Mouse (Mus musculus) left cerebral cortex, adult 9 months (tissue): Measurements from ENCODE around the gene Slc25a51.
A peak's percentile ranks its signal among the peaks of the same experiment; 100 is the strongest.

Source experiments
- DNase-seq, 2 experiments: peaks; one replicate each; pipeline ENCODE4 v3.0.0; 2022; ENCODE audit warnings: low spot score in 2 of 2

Gene Slc25a51

DNA sequence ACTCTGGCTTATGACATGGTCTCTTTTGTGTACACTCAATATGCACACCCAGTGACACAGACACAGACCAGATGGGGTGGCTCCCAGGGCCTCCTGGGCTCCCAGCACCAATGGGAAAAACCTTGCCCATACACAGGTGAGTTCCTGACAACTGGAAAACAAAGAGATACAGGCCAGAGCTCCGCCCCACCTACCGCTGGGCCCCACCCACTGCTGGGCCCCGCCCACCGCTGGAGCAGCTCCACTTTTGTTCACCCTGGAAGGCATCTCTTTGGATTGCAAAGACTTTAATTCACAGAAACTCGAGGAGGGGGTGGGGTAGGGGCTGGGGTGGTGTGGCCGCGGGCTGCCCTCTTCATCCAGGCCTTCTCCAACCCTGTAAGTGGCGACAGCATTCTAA lies 14.8 kb upstream of the Slc25a51 start:
- DNase-seq, result no peak

DNA sequence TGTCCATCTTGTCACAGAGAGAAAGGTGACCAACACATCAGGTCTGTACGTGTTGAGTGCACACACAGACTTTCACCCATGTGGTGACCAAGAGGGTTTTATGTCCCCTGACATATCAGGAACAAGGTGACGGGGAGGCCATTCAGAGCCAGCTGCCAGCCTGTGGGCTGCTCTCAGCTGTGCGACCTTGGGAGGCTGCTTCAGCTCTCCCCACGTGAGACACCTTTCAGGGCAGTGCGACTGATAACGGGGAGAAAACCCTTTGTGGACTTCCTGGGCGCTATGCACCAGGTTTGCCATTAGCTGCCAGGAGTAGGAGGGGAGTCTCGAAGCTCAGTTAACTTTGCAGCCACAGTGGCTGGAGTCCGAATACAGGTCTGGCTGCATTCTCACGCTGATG lies 14.1 kb upstream of the Slc25a51 start:
- DNase-seq, result no peak

DNA sequence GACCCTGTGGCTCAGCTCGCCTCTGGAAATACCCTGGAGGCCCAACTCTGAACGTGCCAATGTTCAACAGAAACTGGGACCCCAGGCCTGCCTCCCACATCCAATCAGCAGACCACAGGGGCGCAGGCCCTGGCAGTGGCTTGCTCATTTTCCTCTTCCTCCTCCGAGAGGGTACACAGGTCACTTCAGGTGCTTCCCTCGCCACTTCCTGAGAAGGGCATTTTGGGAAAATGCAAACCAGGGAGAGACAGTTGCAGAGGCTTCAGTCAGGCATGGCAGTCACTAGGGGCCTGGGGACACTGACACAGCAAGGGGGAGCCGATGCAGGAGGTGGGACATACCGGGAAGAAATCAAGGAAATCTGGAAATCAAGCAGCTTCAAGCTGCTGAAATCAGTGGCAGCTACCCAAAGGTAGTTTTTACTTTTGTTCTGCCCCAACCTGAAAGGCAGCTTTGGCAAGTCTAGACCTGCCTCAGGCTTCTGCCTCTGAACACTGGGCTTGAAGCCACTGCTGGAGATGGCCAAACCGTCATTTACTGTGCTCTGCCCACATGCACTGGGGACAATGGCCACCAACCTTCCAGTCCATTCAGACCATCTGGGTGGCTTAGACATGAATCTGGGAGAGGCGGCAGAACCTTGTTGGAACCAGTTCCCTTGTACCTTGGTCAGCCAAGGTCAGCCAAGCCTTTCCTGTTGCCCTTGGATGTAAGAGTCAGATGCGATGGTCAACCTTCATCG lies 13.1 kb upstream of the Slc25a51 start:
- DNase-seq, result no peak

DNA sequence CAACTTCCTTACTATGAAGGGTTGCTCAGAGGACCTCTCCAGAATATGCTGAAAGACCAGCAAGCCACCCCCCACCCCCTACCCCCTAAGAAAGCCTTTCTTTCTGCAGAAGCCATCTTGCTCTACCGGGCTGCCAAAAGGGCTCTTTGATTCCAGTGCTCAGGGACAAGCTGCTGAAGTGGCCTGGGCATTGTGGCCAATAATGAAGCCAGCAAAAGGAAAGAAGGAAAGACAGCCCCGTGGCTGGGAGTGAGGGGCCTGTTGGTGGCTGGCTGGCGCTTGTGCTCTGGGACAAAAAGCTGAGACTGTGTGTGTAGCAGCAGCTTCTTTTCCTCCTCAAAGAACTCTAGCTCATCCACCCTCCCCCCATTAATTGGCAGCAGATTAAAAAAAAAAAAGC lies 12.2 kb upstream of the Slc25a51 start:
- no peak for DNase-seq

DNA sequence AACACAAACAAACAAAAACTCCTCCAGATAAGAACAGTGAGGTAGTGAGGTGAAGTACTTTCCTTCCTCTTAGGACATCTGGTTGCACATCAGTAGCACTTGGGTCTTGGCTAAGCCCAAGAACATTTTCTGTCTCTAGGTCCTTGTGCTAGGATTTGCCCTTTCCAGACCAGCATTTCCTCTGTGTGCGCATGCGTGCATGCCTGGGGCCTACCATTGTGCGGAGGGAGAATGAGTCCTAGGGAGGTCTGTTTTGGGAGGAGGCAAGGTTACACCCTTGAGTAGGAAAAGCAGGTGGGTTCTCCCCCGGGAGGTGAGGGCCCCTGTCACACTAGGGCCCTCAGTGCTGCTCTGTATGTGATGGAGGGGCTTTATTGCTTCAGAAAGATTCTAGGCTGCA lies 10.5 kb upstream of the Slc25a51 start:
- no peak for DNase-seq

DNA sequence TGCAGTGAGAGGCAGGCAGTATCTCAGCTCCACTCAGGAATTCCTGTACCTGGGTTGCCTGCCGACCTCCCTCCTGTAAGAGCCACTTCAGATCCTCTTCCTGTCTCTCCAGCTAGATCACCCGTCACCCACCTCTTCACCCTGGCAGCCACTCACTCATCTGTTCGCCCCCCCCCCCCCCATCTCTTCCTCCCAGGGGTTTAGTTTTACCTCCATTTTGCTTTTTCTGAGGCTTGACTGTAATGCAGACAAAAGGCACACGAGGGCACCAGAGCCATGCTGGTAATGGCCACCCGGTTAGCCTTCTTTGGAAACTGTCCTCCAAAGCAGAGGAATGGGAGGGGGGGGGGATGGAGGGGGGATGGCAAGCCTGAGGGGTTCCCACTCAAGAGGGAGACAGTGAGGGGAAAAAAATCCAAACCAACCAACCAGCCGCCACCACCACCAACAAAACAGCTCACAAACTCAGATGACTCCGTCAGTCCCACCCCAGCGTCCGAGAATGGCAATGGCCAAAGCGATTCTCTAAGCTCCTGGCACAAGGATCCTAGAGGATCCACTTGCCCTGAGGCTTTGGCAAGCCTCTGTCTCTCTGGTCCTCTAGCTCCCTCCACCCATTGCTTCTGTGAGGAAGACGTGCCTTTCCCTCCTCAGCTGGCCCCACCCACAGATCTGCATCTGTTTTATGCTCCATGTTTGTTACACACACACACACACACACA lies 9.8 kb upstream of the Slc25a51 start:
- DNase-seq, result peak in 1 of 2 experiments; percentile 64

DNA sequence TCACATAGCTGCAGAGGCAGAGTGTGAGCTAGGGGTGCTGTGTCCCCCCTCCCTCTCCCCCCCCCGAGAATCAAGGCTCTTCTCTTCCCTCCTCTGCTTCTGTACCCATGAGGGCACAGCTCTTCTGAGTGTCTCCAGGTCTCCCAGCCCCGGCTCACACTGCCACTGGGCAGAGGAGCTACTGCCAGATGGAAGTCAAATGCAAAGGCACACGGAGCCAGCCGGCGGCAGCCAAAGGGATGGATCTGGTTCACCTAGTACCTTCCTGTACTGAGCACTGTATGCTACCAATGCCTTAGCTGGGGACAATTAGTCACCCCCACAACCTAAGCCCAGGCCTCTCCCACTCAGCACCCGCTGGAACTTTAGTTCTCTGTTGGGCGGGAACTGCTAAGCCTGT lies 7.7 kb upstream of the Slc25a51 start:
- no peak for DNase-seq

DNA sequence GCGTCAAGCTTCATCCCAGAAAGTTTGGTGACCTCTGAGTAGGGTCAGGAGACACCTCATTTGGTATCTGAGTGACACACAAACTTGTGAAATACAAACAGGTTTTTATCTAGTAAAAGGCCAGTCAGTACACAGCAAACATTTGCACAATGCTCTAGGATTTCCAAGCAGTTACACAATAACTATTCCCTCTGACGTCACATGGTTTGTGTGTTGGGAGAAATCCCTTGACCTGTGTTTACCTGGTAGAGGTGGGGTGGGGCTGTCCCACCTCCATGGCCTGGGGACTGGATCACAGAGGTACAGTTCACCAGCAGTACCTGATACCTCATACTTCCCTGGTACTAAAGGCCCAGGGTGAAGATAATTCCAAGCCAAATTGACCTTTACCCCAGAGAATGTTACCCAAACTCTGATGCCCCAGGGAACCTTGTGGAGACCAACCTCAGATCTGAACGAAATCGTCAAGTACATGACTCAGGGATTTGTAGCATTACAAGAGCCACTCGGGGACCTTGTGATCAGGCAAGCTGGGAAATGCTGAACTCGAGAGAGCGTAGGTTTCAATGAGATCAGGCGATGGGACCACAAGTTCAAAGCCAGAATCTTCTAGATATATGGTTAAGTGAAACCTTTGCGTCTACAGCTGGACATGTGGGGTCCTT lies 5.2 kb upstream of the Slc25a51 start:
- no peak for DNase-seq

DNA sequence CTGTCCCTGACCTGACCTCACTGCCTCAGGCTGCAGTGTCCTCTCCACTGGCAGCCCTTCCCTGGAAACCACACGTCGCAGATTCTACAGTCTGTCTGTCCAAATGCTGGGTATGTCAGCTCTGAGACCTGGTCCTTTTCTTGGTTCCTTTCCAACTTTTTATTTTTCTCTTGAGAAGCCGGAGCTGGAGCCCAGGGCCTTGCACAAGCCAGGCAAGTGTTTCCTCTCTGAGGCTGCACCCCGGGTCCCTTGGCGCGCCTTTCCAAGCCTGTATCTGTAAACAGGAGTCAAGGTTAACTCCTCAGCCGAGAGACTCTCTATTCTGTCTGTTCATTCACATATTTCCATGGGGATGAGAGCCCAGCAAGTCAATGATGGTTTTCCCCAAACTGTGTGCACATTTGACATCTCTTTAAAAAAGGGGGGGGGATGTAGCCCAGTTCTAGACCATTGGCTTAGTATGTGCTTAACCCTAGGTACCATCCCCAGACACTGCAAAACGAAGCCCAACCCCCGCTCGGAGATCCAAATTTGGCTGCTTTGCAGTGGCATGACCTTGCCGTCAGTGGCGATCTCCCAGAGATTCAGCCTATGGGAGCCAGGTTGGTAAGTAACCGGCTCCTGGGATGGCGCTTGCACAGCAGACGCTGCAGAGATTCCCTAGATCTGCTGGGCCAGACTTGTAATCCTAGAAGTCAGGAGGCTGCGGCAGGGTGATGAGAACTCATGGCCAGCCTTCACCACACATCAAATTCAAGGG lies 4.0 kb upstream of the Slc25a51 start:
- DNase-seq, result no peak

DNA sequence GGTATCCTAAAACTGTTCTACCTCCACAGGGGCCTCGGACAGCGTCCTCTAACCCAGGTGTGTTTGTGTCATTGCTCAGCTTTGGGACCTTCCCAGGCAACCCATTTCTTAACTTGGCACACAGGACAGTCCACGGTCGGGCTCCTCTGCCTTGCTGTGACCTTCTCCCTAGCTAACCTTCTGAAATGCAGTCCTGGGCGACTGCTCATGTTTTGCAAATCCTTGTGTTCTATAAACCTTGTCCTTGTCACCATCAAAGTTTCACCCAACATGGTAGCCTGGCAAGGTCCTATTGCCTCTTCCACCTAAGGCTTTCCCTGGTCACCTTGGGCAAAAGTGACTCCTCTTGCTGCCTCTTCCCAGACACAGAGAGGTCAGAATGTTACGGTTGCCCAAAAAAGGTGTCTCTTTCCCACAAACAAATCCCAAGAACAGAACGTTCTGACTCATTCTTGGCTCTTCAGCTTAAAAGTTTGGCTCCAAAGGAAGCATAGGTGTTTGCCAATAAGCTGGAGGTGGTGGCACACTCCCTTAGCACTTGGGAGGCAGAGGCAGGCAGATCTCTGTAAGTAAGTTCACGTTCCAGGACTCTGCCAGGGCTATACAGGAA lies 2.7 kb upstream of the Slc25a51 start:
- DNase-seq, result no peak

DNA sequence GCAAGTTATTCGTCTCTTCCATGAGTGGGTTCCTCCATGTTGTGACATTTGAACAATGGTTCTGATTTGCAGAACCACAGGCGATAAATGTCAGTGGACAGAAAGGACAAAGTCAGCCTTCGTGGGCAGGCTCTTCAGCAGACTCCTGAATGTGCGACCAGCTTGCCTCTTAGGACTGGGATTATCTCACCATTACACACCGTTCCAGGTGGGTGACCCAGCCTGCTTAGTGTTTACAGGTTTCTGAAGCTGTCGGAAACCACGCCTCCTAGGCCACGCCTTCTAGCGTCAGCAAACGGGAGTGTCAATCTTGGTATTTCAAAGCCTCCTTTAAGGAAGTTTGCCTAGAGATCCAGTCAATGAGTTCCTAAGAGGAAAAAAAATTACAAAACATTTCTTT lies 704 bp upstream of the Slc25a51 start:
- DNase-seq, result peak in 1 of 2 experiments; percentile 43

DNA sequence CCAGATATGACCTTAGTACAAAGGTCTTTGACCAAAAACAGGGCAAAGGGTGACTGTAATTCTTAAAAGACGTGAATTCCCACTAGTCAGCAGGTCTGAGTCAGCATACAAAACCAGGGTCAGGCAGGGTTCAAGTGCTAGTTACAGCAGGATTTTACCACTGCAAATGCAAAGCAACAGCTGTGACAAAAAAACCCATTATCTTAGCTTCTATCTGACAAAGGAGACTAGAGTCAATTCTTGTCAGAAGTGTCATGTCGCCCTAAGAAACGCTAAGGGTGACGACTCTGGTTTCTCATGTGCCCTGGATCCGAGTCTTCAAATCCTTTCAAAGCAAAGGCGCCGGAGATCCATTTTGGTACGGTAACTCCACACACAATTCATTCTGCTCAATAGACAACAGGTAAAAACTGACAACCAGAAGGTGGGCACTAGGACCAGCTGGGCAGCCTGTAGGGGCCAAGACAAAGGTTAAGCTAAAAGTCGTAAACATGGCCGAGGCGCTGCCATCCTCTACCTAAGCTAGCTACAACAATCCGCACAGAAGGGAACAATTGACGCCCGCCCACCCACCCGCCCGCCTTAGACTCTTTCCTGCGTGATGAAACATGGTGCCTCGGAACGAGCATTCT lies 747 bp downstream of the Slc25a51 start:
- DNase-seq, result no peak

DNA sequence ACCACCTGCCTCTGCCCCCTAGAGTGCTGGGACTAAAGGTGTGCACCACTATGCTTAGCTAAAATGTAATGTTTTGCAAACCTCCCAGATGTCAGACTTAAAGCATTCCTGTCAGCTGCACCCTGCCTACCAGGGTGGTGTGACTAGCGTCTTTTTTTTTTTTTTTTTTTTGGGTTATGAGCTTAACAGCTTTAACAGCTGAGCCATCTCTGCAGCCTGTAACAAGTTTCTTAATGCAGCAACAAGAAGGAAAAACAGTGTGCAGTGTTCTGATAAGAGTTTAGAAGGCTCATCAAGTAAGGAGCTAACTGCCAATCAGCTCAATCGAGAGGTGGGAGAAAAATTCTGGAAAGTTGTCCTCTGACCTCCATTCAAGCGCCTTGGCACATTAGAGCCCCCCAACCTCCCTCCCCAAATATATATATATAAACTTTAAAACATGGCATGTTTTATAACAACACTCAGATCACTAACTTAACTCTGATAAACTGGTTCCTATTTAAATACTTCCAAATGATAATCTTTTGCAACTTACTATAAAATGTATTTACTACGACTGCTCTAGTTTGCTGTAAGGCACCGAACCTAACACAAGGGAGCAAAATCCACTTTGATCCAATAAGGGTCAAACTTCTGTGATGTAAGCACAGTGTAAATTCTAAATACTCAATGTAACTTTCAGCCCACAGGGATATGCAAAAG lies 1.4 kb downstream of the Slc25a51 start:
- DNase-seq, result no peak

DNA sequence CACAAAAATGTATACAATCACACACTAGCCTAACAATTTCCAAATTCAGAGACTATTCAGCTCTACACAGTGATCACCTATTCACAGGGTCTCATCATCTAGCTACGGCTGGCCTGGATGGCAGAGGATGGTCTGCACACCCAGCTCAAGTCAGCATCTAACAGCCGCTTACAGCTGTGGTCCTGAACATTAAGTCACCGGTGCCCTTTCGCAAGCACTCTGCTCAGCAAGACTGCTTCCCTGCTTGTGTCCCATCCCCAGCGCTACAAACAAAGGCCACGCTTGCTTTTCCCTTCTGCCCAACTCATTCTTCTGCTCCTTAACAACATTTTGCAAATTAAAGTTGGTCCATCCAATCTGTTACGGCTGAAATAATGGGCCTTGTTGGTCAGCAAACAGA lies 2.2 kb downstream of the Slc25a51 start:
- no peak for DNase-seq

DNA sequence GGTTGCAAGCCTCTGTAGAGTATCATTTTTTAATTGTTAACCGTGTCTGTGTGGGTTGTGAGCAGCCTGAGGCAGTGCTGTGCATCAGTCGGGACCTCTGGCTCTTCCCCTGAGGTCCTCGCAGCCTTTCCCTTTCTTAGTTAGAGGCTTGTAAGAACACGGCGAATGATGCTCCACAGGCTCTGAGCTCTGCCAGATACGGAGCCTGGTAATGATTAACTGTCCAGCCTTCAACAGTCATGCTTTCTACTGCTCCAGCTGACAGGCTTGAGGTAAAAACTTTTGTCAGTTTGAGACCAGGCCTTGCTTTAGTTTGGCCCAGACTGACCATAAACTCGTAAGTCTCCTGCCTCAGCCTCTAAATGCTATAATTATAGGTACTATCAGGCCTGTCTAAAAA lies 3.3 kb downstream of the Slc25a51 start:
- no peak for DNase-seq

DNA sequence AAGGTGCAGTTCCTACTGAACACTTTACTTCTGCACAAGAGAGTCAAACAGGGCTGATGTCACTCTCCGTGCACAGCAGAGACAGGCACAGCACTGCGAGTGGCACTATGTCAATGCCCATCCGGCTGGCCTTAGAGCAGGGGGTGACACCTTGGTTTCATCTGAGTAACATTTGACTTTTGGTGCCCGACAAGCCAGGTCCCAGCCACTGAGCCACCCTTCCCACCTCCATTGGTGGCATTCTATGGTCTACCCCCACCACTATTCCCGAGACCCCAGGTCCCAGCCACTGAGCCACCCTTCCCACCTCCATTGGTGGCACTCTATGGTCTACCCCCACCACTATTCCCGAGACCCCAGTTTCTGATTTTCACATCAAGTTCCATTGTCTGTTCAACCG lies 4.5 kb downstream of the Slc25a51 start:
- no peak for DNase-seq

DNA sequence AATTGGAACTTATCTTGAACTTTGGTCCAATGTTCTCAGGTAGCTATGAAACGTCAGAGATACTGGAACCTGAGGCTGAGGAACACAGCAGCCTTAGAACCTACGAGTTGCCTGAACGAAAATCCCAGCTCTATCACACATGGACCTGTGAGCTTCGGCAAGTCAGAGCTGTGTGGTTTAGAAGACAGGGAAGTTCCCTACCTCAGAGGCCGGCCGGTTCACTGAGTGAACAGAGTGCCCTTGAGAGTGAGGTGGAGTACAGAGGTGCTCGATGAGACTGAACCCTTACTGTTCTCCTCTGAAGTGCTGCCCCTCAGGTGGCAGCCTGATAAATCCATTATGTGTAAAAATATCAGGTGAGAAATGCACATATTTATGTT lies 5.1 kb downstream of the Slc25a51 start:
- no peak for DNase-seq

DNA sequence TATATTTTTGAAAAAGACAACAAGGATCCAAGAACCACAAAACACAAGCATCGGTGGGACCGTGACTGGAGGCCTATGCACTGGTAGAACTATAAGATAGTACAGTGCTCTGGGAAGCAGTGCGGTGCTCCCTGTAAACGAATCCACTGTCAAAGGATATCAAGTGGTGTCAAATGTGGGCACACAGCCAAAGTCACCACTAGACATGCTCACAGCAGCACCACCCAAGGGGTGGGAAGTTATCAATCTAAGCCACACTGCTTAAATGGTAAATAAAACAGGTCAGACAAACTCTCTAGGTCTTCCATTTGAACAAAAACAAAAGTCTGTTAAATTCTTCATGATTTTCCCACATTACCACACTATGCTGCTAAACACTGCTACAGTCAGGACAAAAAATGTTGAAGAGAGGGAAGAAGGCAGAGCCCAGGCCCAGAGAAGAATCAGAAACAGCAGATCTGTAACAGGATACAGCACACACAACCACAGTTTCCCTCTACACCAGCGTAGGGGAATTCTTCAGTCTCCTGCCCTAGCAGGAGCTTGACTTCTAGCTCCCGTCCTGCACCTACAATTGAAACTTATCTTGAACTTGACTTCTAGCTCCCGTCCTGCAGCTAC lies 5.6 kb downstream of the Slc25a51 start:
- no peak for DNase-seq

DNA sequence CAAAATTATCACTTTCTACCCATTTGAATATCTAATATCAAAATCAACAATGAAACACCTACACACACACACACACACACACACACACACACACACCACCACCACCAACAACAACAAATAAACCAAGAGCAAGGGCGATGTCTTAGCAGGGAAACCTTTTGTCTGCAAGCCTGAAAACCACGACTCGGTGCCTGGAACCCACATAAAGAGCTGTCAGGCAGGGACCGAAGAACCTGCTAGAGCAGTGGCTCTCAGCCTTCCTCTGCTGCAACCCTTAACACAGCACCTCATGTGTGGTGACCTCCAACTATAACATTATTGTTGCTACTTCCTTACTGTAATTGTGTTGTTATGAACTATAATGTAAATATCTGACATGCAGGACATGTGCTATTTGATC lies 6.3 kb downstream of the Slc25a51 start:
- DNase-seq, result no peak
